Mouse (Mus musculus): ENCODE data around the gene Otud7a. TPM values are rescaled to one million over a fixed set of nuclear protein-coding genes. Genes with fewer than 3 reads are reported as not detected.

Gene Otud7a
- total RNA-seq, 2 experiments from 2014 or later: 2.7 to 2.9 TPM

DNA sequence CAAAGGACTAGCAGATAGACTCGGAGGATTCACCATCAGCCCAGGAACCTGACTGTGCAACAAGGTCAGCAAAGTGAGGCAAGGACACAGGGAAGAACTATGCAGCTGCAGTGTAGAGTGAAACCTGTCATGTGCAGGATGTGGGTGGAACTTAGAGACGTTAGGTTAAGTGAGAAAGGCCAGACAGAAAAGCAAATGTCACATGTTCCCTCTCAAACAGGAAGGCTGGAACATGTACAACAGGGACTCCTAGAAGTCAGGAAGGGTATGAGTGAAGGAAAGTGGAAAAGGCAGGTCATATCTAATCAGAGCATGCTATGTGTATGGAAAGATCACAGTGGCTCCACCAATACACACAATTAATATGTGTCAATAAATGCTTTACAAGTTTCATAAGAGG is 232.6 kb downstream of the Otud7a start:
- DNase-seq (ENCODE audit: low spot score in 2 of 2): no peak

DNA sequence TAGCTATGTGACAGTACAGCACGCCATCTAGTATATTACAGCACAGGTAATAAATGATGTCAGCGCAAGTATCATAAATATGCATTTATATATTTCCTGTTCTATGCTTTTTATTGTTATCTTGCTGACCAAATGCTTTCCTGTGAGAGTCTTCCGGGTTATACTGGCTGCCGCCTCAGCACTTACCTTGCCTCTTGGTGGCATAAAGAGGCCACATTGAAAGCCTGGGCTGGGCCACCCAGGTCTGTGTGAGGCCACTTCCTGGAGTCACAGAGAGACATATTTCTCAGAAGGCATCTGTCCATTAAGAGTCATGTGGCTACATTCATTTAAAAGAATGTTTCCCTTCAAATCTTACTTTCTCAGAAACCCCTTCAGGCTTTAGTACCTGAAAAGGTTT is 242.5 kb downstream of the Otud7a start:
- no peak for DNase-seq (ENCODE audit: low spot score in 2 of 2)

GRCm38 (mm10) chr7:63697921-63698320 is 253.4 kb downstream of the Otud7a start:
- no peak for DNase-seq (ENCODE audit: low spot score in 2 of 2)

- no peak for DNase-seq (ENCODE audit: low spot score in 2 of 2)
Measured at GRCm38 (mm10) chr7:63717903-63718302, 273.4 kb downstream of the Otud7a start.

DNA sequence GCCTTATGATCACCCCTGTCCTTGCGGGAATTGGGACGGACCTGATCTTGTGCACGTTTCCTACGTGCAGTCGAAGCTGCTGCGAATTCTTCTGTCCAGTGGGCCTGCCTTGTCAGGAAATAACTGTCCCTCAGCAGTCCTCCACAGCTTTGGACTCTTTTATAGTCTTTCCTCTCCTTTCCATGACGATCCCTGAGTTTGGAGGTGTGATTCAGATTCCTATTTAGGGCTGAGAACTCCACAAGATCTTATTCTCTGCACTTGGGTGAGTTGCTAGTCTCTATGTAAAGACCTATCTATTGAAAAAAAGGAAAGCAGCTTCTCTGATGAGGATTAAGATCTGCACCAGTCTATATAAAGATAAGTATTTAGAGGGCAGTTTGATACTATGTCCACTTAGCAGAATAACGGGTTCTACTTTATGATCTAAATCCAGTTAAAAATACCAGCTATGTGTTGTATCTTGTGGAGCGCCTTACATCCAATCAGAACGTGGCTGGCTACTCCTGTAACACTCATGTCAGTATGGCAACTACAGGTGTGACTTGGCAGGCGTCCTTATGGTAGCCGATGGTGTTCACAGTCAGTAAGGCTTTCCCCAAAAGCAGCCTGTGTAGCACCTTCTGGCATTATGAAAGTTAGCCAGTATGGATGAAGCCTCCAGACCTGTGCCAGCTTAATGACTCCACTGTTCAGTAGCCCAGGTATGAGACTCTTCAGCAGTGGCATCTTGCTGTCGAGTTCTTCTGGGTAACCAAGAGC is 274.8 kb downstream of the Otud7a start:
- no peak for DNase-seq (ENCODE audit: low spot score in 2 of 2)

DNA sequence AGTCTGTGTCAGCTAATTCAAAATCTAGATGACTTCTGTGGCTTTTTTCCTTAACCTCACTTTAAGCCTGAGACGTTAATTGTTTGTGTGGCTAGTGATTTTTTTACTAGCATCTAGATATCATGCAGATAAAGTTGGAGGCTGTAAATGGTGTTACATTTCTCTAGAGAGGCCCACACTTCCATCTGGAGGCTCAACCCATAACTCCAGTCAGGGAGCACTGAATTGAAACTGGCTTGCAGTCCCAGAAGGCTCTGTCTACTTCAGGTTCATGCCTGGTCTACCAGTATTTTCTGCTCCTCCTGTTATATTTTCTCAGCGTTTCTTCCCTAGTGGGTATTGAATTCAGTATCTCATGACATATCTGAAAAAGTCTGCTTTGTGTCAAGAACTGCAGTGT is 276.1 kb downstream of the Otud7a start:
- DNase-seq (ENCODE audit: low spot score in 2 of 2): no peak

- DNase-seq (ENCODE audit: low spot score in 2 of 2): no peak
Measured at GRCm38 (mm10) chr7:63725040-63725729, 280.6 kb downstream of the Otud7a start.

GRCm38 (mm10) chr7:63729605-63730004 is 285.1 kb downstream of the Otud7a start:
- no peak for DNase-seq (ENCODE audit: low spot score in 2 of 2)

- no peak for DNase-seq (ENCODE audit: low spot score in 2 of 2)
Measured at GRCm38 (mm10) chr7:63730012-63730411, 285.5 kb downstream of the Otud7a start.

GRCm38 (mm10) chr7:63737725-63738124 is 293.2 kb downstream of the Otud7a start:
- DNase-seq (ENCODE audit: low spot score in 2 of 2): no peak

- no peak for DNase-seq (ENCODE audit: low spot score in 2 of 2)
Measured at GRCm38 (mm10) chr7:63738142-63738541, 293.6 kb downstream of the Otud7a start.

GRCm38 (mm10) chr7:63743116-63743515 is 298.6 kb downstream of the Otud7a start:
- DNase-seq (ENCODE audit: low spot score in 2 of 2): no peak

DNA sequence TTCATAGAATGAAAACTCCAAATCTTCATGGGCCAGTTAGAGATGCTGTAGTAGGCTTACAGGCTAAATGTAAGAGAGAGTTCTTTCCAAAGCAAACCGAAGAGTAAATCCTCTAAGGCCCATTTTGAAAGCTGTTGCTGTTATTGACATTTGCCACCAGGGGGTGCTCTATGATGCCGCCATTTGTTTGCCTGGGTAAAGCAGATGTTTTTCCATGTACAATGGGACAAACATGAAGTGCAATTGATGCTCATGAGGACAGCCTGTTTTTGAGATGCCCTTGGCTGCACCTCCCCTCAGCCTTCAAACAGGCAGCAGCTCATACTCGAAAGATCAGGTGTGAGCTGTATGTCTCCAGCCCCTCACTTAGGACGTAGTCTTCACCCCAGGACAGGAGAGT is 307.5 kb downstream of the Otud7a start:
- no peak for DNase-seq (ENCODE audit: low spot score in 2 of 2)

GRCm38 (mm10) chr7:63753274-63753751 is 308.8 kb downstream of the Otud7a start:
- no peak for DNase-seq (ENCODE audit: low spot score in 2 of 2)

- no peak for DNase-seq (ENCODE audit: low spot score in 2 of 2)
Measured at GRCm38 (mm10) chr7:63754573-63755475, 310.3 kb downstream of the Otud7a start.

DNA sequence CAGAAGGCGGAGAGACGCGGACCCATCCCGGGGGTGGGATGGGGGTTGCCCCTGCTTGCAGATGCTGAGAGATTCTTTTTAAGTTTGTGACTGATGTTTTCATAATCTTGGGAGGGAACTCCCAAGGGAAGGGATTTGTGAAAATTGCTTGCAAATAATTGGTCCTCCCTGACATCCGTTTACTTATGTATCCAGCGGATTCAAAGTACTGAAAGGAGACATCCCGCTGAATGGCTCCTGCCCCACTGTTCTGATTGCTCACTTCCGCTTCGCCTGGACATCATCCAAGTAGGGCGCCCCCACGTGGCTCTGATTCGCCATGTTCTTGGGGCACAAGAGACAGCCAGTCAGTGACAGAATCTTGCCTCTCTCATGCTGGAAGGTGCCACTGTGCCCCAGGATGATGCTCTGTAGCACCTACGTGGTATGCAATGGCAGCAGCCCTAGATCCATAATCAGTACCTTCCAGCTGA is 311.0 kb downstream of the Otud7a start:
- peak; percentile 76 to 82 for DNase-seq (ENCODE audit: low spot score in 2 of 2)

DNA sequence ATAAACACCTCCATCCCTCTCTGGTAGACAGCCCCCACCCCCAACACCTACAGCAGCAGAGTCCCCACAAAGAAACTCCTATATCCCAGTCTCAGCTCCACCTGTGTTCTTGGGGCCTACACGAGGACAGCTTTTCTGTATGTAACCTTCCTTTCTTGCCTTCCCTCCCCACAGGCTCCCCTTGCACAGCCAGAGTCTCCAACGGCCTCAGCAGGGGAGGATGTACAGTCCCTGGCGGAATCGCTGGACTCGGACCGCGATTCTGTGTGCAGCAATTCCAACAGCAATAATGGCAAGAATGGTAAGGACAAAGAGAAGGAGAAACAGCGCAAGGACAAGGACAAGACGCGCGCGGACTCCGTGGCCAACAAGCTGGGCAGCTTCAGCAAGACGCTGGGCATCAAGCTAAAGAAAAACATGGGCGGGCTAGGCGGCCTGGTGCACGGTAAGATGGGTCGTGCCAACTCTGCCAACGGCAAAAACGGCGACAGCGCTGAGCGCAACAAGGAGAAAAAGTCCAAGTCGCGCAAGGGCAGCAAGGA is 312.7 kb downstream of the Otud7a start:
- DNase-seq (ENCODE audit: low spot score in 2 of 2): no peak

DNA sequence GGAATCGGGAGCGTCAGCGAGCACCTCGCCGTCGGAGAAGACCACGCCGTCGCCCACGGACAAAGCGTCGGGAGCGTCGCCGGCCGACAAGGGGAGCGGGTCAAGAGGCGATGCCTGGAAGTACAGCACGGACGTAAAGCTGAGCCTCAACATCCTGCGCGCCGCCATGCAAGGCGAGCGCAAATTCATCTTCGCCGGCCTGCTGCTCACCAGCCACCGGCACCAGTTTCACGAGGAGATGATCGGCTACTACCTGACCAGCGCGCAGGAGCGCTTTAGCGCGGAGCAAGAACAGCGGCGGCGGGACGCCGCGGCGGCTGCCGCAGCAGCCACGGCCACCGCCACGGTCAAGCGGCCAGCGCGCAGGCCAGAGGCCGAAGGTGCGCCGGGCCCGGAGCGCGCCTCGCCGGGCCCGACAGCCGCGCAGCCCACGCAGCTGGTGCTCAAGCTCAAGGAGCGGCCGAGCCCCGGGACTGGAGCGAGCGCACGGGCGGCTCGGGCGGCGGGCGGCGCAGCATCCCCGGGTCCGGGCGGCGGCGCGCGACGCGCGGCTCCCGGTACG is 313.2 kb downstream of the Otud7a start:
- DNase-seq (ENCODE audit: low spot score in 2 of 2): no peak

- no peak for DNase-seq (ENCODE audit: low spot score in 2 of 2)
Measured at GRCm38 (mm10) chr7:63758240-63758826, 313.8 kb downstream of the Otud7a start.

DNA sequence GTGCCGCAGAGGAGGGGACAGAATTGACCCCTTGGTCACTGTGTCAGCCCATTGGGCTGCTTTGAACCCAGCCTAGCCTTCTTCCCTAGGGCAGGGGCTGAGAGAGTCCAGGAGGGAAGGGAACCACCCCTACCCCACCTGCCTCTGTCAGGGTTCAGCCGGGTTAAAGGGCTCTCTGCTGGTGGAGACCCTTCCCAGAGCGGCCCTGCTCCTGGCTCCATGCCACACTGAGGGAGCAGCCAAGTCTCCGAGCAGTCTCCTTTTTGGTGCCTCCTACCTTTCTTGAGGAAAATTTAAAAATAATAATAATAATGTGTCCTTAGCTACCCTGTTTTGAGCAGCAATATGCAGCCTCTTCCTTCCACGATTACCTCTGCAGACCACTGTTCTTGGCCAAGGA is 315.1 kb downstream of the Otud7a start:
- DNase-seq (ENCODE audit: low spot score in 2 of 2): no peak
